Mouse (Mus musculus) gastrocnemius, postnatal 14 days (tissue): ENCODE measurements at regions not wholly inside any gene's neighbourhood (a gene's known extent, or its start where the extent isn't known, plus 50 kb on each side); places are given as distances from the start of the nearest gene placed in this dataset.
"Not testable (repeated sequence)": the region's sequence is repeated elsewhere in the genome, so short reads cannot be mapped to it uniquely, and the experiment has no call there.

ENCODE experiments used
- DNase-seq: peaks from one replicate; pipeline ENCODE4 v3.0.0; 2021; ENCODE audit warnings: mixed read lengths
- intact Hi-C: fragments of 180-260 bp; cut with DNase I; formaldehyde crosslinking; loops from one replicate; pipeline ENCODE4 v1.15.1; 2025; ENCODE audit warnings: low total_unique reads

DNA sequence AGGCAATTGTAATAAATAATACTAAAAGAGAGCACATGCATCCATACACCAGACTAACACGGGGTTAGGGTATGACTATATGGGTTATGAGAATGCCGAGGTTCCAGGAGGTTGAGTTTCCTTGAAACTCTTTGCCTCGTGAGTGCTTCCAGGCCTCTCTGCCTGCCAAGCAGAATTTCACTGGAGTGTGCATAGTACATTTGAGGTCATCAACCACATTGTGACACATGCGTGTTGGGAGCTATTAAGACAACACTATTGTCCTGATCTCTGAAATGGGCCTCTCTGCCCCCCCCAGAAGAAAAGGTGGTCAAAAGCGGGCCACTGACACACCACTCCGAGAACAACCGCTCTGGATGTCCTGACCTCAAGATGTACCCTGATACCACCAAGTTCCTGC is 655.8 kb downstream of the Hdgfl1 start:
- intact Hi-C loops, result no loop called here
- no peak for DNase-seq

DNA sequence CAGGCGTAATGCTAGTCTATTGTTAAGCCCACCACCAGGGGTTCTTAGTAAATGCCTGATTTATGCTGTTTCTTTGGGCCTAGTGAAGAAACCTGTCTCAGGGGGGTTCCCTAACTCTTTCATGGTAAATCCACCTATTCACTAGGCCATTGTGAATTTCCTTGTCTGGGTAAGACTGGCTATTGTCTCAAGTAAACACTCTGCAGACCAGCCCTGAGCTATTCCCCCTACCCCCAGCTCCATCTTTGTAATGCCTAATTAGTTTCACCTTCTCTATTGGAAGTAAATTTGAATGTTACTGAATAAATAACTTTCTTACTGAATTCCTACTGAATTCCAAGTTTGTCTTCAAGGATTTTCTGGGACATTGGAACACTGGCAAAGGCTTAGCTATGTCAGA is 656.2 kb downstream of the Hdgfl1 start:
- DNase-seq, intact Hi-C loops: not testable (repeated sequence)

DNA sequence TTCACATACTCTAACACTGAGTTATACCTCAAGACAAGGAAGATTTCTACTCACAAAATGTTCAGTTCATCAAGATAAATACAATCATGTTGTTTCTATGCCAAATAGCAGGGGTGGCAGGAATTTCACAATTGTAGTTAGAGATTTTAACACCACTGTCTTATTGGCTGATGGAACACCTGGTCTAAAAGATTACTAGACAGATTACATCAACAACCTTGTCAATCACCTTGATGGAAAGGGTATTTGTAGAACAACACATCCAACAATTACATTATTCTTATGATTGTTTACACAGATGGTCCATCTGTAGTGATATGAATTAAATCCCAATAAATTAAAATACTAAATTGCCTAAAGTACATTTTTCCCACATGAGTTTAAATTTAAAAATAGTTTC is 657.4 kb downstream of the Hdgfl1 start:
- intact Hi-C loops, result no loop called here
- no peak for DNase-seq

DNA sequence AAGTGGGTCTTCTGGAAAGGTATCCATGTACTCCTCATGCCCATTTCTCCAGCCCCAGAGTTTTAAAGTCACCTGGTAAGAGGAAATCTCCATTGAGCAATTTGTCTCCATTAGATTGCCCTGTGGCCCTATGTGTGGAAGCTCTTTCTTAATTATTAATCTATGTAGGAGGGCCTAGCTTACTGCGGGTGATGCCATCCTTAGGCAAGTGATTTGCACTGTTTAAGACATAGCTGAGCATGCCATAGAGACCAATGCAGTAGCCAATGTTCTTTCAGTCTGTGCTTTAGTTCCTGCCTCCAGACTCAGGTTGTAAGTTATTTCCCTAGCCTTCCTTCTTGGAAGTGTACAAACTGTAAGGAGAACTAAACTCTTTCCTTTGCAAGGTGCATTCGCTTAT is 661.0 kb downstream of the Hdgfl1 start:
- no peak for DNase-seq
- intact Hi-C loops, result no loop called here

DNA sequence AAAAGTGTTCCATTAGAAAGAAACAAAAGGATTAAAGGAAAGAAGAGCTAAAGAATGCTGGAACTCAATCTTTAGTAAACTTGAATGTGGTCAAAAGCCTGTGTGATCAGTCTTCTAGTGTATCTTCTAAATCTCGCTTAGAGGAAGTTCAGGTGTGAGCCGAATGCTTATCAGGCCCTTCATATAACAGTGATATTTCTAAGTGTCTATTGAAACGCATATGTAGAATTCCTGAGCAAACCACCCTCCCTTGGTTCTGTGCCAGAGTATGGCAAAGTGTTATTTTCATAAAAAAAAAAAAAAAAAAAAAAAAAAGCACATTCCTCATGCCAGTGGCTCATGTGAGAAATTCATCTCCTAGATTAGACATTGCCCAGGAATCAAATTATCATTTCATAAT is 681.2 kb downstream of the Hdgfl1 start:
- intact Hi-C loops, result no loop called here
- no peak for DNase-seq

DNA sequence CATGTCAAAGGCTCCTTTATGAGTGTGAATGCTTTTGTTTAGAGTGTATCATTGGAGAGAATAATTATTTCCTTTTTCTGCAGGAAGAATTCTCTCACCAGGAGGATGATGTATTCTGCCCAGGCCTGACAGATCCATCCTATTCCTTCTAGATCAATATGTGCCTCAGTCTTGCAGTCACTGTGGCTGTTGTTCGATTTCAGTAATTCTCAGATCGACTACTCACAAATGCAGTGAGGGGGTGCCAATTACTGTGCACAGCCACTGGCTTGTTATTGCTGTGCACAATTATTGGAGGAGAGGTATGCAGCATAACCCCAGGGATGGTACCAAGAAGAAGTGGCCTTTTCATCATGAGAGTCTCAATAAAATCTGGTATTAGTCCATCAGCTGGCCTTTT is 689.2 kb downstream of the Hdgfl1 start:
- intact Hi-C loops, result no loop called here
- no peak for DNase-seq

DNA sequence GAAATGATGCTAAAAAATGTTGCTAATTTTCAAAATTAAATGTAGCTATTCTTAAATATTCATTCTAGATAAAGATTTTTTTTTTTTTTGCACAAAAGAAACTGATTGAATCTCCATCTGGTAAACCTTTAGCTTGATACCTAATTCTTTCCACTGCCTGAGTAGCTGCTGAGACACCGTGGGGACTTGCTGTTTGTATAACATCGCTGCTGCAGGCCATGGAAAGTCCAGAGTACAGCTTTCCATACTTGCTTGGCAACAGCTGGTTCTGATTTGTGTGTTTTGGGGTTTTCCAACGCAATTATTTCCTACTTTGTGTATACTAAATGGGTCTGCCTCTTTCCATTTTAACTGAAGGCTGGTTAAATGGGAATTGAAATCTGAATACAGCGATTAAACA is 689.7 kb downstream of the Hdgfl1 start:
- intact Hi-C loops, result no loop called here
- no peak for DNase-seq

DNA sequence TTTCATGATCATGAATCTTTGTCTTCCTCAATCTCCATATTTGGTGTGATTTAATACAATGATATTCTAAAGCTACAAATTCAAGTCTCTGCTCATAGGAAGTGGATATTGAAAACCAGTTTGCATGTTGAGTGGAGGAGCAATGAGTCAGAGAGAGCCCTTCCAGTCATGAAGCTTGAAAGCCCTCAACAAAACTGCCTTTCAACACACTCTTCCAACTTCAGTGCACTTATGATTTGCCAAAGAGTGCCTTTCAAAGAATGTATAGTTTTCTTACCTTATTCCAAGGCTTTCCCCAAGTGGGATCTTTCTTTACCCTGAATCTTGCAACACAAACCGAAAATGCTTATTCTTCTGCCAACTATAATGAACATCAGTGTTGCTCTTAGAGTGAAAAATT is 690.6 kb downstream of the Hdgfl1 start:
- intact Hi-C loops, result no loop called here

DNA sequence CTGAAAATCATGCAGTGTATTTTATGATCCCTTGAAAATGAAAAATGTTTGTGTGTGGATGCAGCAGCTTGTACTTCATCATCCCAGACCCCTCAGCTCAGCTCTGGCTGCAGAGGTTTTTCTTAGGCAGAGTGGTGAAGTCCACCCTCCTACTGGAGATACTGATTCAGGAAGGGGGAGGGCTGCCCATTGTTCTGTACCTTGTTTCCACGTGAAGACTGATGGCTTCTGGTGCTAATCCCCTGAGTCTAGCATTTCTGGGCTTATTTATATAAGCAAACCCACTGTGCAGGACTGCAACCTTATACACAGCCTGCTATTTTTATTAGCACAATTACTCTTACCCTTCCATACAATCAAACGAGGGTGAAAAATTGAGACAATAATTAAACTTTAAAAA is 708.6 kb downstream of the Hdgfl1 start:
- intact Hi-C loops, result no loop called here
- DNase-seq, result no peak

More for the DNA sequence above, 690.6 kb downstream of the Hdgfl1 start:
- DNase-seq, result no peak

DNA sequence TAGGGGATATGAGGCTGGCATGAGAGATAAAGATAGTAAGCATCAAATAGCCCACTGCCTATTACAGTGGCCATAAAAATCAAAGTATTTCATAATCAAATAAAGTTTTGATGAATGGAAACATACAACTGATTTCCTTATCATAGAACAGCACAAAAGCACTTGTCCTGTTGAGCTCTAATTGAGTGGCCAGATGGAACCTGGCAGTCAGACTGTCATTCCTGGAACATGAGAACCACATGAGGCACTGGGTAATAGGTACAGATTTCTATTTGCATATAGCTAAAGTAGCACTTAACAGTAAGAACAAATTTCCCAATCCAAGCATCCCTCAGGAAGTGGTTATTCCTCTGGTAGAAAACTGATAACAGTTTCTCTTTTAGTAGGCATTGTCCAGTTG is 732.3 kb downstream of the Hdgfl1 start:
- intact Hi-C loops, result no loop called here
- no peak for DNase-seq

DNA sequence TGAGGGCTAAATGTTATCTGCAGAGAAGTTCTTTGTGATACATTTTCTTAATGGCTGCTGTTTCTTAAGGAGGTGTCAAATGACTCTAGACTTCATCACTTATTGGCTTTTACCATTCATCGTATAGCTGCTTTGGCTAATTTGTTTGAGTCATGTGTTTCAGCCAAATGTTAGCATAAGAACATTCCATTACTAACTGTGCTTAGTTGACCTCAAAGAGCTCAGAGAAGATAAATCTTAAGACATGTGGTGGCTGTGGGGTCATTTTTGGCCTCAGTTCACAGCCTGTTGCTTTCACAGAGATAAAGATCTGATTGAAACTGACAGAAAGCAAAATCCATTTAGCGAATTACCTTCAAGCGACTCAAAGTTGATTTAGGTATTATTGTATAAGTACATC is 743.6 kb downstream of the Hdgfl1 start:
- intact Hi-C loops, result no loop called here
- DNase-seq, result no peak

DNA sequence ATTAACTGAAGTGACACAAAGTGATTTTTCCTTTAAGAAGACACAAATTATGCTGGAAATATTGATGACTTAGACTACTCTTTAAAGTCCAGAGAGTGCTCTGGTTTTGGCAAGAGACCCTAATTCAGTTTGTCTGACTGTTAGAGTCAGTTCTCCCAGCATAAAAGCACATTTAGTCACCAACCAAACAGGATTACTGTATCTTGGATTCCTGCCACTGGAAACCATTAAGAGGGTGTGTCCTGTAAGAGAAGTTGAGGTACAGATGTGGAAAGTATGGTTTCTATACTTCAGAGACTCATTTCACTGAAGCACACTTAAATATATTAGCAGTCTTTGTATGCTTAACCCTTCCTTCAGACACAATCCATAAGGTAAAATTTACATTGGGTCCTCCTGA is 745.3 kb downstream of the Hdgfl1 start:
- intact Hi-C loops, result no loop called here
- no peak for DNase-seq

DNA sequence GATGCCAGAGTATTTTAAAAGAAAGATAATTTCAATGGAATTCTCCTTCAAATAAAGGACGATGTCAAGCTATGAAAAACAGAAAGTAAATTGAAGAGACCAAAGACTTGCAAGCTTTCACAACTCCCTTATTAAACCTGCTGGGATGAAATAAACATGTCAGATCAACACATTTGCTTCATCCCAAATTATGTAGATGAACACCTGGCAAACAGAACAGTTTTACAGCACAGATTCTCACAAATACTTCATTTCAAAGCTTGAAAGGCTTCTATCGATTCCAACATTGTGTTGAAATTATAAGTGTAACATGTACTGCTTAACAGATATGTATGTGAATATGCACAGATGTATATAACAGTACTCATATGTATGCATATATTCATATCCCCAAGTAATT is 749.5 kb downstream of the Hdgfl1 start:
- no peak for DNase-seq
- intact Hi-C loops, result no loop called here

DNA sequence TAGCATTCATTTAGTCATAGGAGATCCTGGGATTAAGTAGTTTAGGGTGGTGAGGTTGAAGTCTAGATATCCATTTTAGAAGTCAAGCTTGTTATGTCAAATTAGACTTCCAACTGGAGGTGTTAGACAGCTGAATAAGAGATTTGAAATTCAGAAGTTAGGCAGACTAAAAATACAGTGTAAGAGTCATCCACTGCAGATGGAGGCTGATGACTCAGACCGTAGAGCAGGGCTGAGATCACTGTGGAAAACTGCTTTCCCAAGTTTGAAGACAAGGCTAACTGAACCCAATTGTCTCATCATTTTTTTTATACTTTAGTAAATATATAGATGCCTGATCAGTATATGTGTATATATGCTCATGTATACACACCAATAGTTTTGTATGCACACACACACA is 738.8 kb upstream of the Nrsn1 start:
- intact Hi-C loops, result no loop called here
- no peak for DNase-seq

DNA sequence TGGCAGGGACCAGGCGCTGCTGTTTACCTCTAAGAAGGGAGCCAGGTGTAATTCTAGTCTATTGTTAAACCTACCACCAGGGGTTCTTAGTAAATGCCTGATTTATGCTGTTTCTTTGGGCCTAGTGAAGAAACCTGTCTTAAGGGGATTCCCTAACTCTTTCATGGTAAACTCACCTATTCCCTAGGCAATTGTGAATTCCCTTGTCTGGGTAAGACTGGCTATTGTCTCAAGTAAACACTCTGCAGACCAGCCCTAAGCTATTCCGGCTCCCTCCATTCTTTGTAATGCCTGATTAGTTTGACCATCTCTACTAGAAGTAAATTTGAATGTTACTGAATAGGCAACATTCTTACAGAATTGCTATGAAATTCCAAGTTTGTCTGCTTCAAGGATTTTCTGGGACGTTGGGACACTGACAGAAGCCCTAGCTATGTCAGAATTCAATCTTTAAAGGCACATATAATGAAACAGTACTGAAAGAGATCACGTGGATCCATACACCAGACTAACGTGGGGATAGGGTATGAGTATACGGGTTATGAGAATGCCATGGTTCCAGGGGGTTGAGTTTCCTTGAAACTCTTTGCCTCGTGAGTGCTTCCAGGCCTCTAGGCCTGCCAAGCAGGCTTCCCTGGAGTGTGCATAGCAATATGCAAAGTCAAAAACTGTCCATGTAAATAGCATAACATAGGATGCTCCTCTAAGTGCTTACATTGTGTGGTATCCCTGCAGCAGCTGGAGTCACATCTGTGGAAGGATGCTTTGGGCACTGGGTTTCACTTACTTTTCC is 734.7 kb upstream of the Nrsn1 start:
- intact Hi-C loops, result no loop called here

DNA sequence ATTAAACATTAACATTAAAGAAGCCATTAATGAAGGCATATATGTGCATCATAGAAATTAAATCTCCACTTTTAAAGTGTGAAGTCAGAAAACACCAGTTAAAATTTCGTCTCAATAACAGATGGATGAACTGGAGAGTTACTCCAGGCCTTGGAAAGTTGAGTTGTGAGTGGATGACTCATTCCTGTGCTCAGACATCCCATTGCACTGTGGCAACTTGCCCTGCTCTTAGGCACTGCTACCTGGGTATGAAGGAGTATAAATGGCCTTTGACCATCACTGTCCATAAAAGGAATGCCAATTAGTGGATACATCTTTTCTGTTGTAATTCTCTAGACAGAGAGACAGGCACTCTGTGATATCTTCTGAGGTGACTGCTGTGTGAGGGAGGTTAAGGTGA is 723.2 kb upstream of the Nrsn1 start:
- no peak for DNase-seq
- intact Hi-C loops, result no loop called here

More for the DNA sequence above, 734.7 kb upstream of the Nrsn1 start:
- no peak for DNase-seq

DNA sequence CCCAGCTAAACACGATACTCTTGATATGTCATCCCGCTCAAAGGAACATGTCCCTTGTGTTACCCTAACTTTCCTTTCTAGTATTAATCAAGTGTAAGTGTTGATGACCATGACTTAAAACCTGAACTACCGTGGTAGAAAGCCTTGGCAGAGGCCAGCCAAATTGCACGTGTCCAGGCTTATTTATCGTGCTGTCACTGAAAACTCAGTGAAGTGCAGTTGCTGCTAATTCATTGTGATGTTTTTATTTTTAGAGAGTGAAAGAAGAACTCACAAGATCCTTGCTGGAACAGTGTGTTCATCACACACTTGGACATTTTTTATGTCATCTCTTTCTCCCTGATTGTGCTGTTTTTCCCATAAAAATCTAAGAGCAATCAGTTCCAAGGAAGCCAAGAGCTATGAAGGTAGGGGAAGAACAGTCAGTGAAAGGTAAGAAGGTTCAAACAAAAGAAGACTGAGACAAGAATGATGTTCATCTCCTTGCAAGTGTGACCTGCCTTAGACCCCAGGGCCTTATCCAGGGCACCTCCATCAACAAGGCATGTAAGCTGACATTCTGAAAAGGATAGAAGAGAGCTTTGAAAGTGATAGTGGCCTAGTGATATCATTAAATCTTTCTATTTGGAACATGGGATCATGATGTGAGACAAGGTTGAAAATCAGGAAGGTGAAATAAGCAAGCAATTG is 718.9 kb upstream of the Nrsn1 start:
- intact Hi-C loops, result no loop called here
- no peak for DNase-seq

DNA sequence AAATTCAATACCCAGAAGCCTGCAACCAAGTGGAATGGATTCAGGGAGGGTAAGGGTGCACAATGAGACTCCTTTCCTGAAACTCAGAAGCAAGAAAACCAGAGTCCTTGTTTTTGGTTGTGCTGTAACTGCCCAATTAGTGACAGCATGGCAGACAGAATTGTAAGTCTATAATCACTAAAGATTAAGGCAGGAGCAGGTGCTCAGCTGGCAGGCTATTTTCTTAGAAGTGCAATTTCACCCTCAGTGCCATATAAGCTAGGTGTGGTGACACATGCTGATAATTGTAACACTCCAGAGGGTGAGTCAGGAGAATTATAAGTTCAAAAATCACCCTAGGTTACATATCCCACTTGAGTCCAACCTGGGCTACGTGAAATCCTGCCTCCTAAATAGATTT is 714.2 kb upstream of the Nrsn1 start:
- no peak for DNase-seq
- intact Hi-C loops, result no loop called here

DNA sequence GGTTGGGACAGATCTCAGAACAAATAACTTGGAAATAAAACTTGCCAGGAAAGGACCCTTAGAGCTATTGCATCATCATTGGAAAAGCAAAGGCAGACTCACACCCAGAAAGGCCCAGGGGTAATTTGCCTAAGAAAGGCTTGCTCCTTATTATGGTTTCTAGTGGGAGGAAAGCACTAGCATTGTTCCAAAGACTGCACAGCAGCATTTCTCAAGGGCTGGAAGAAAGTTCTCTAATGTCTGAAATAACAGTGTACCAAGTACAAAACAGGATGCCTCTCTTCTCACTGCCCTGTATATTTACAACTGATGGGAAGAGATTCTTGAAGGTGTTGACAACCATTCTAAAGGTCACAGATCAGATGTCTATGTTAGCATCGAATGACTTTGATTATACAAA is 713.4 kb upstream of the Nrsn1 start:
- DNase-seq, result no peak
- intact Hi-C loops, result no loop called here

DNA sequence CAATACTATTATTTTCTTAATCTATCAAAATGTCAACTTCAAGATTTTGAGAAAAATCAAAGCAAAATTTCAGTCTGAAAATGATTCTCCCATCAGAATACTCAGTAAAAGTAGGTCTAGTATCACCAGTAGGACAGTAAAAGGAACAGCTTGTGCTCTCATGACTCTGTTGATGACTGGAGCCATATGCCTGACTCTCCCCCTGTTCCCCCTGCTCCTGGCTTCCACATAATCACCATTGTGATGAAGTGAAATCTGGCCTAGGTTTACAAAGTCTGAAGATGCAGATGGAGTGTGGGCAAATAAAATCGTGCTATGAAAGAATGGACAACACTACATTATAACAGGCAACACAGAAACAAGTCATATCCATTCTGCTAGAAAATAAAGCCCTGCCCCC is 708.3 kb upstream of the Nrsn1 start:
- no peak for DNase-seq
- intact Hi-C loops, result no loop called here

DNA sequence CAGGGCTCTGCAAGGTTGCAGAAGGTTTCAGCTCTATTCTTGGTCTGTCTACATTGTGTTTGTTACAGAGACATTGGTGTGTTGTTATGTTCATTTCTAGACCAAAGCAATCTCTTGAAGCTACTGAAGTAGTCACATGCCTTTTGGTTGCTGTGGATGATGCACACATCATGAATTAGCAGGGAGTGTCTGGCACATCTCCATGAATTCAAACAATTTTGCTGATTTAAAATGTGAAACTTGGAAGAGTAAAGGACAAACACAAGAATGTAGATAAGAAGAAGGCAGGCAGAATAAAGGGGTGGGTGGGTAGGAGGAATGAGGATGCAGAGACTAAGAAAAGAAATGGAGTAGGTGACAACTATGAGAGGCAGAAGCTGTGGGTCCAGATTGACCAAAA is 688.3 kb upstream of the Nrsn1 start:
- intact Hi-C loops, result no loop called here
- DNase-seq, result no peak

DNA sequence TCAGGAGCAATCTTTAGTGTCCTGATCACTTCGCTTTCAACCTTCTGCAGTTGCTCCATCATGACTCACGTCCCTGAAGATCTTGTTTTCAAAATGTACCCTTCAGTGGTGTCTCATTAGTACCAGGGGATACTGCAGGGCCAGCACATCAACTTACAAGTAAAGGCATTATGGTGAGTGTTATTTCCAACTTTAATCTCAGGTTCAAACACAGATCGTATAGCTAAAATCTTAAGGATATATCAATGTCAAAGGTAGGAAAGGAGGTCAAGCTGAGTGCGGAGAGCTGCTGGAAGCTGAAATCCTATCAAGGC is 687.8 kb upstream of the Nrsn1 start:
- intact Hi-C loops, result no loop called here
- DNase-seq, result no peak
